ENCODE assay signal across 9 mouse cellular contexts in the genomic region with DNA sequence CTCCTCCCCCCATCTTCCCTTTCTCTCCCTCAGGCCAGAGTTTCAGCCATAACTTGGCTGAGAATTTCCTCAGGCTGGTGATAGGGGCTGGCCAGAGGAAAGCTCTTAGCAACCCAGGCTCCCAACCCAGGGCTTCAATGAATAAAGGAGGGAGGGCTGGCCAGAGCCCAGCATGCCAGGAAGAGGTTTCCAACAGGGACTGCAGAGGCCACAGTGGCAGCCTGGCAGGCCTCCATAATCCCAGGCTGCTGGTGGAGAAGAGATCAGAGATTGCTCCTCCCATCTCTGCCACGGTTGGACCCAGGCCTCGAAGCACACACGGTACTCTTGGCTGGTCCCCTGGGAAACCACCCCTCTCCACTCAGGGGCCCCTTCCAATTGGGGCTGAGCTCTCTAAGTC. TPM values are rescaled to one million over a fixed set of nuclear protein-coding genes. Genes with fewer than 3 reads are reported as not detected.
A peak's percentile ranks its signal among the peaks of the same experiment; 100 is the strongest.
DNase-seq lines count a peak whose midpoint lies in the region; ATAC-seq lines count a peak whose summit lies in the region.
"Had no signal": no experiment of that assay in that cellular context is flagged by ENCODE, and none has a peak within 500 bp of the region (broad histone marks: within the 10 kb centered on the region; RNA-seq: fewer than 3 reads in every experiment).

No protein-coding gene starts in this region.

- no peak overlapping the region for H3K4me2 ChIP-seq in hindbrain, embryonic 15.5 days
- H3K4me2 ChIP-seq in midbrain, embryonic 14.5 days (ENCODE audit: low read length): no peak overlapping the region
- H3K4me2 ChIP-seq: embryonic facial prominence, embryonic 12.5 days had no signal

- peaks cover 35% of the 10 kb centered on the region for H3K27me3 ChIP-seq in embryonic facial prominence, embryonic 10.5 days (replicated peaks; ENCODE audit: low read depth, poor library complexity, severe bottlenecking)
- H3K27me3 ChIP-seq in hindbrain, embryonic 15.5 days: no peaks in the 10 kb centered on the region
- peaks cover 3% of the 10 kb centered on the region; the same call in 1 of the 2 replicates for H3K27me3 ChIP-seq in midbrain, embryonic 14.5 days (ENCODE audit: control insufficient read depth, insufficient read depth, low read length)
- H3K27me3 ChIP-seq: embryonic facial prominence, embryonic 12.5 days had no signal

- peak; percentile 96 for DNase-seq in heart, adult 11 months
- no peak for DNase-seq in heart, postnatal 25 days (ENCODE audit: low spot score)
- DNase-seq in NIH3T3 (ENCODE audit: low read depth): peak; percentile 34
- DNase-seq in embryonic facial prominence, embryonic 10.5 days (ENCODE audit: low spot score): no peak
- peak; percentile 73 for DNase-seq in midbrain, embryonic 14.5 days
- DNase-seq in spleen, postnatal 14 days (ENCODE audit: low spot score in 2 of 2): no peak
- DNase-seq in c-Kit-positive CD71-positive TER-119-positive erythroid progenitor cells, embryonic 14.5 days (ENCODE audit: low spot score): no peak

- WGBS in embryonic facial prominence, embryonic 10.5 days: 35% methylated on average over 3 of the region's 3 CpGs
- WGBS in hindbrain, embryonic 15.5 days: 25% methylated on average over 3 of the region's 3 CpGs
- 3% methylated on average over 3 of the region's 3 CpGs for WGBS in midbrain, embryonic 14.5 days

- no peak overlapping the region for H3K4me3 ChIP-seq in embryonic facial prominence, embryonic 10.5 days
- no peak overlapping the region for H3K4me3 ChIP-seq in hindbrain, embryonic 15.5 days
- no peak overlapping the region for H3K4me3 ChIP-seq in midbrain, embryonic 14.5 days (replicated peaks; ENCODE audit: low read depth, low read length)
- H3K4me3 ChIP-seq: embryonic facial prominence, embryonic 12.5 days had no signal

- ATAC-seq in hindbrain, embryonic 15.5 days (ENCODE audit: low FRiP score, low read depth): peak; percentile 82
- peak; percentile 44; the same call in 1 of the 2 replicates for ATAC-seq in midbrain, embryonic 14.5 days (ENCODE audit: low FRiP score, low TSS enrichment)

- H3K9ac ChIP-seq in hindbrain, embryonic 15.5 days: no peak overlapping the region
- no peak overlapping the region for H3K9ac ChIP-seq in midbrain, embryonic 14.5 days (replicated peaks; ENCODE audit: low read length)
- H3K9ac ChIP-seq: embryonic facial prominence, embryonic 12.5 days had no signal

- H3K4me1 ChIP-seq in embryonic facial prominence, embryonic 10.5 days: peaks cover 79% of the 10 kb centered on the region
- H3K4me1 ChIP-seq in hindbrain, embryonic 15.5 days (replicated peaks): peaks cover 77% of the 10 kb centered on the region
- H3K4me1 ChIP-seq in midbrain, embryonic 14.5 days (ENCODE audit: control insufficient read depth, insufficient read depth, low read length): peaks cover 63% of the 10 kb centered on the region

- intact Hi-C loops in heart, postnatal 25 days (cut with DNase I): no loop called here

- no peaks in the 10 kb centered on the region for H3K36me3 ChIP-seq in embryonic facial prominence, embryonic 10.5 days (replicated peaks)
- H3K36me3 ChIP-seq in hindbrain, embryonic 15.5 days: no peaks in the 10 kb centered on the region
- H3K36me3 ChIP-seq in midbrain, embryonic 14.5 days (ENCODE audit: control insufficient read depth, insufficient read depth, low read length): no peaks in the 10 kb centered on the region
- H3K36me3 ChIP-seq: embryonic facial prominence, embryonic 12.5 days had no signal

- H3K9me3 ChIP-seq in embryonic facial prominence, embryonic 10.5 days: no peaks in the 10 kb centered on the region
- no peaks in the 10 kb centered on the region for H3K9me3 ChIP-seq in hindbrain, embryonic 15.5 days
- H3K9me3 ChIP-seq in midbrain, embryonic 14.5 days (ENCODE audit: control insufficient read depth, low read length): no peaks in the 10 kb centered on the region
- H3K9me3 ChIP-seq: embryonic facial prominence, embryonic 12.5 days had no signal

- H3K27ac ChIP-seq in embryonic facial prominence, embryonic 10.5 days (replicated peaks): peak overlapping the region; percentile 55
- peak overlapping the region; percentile 82 for H3K27ac ChIP-seq in hindbrain, embryonic 15.5 days (replicated peaks)
- H3K27ac ChIP-seq in midbrain, embryonic 14.5 days (replicated peaks; ENCODE audit: low read depth, low read length): peak overlapping the region; percentile 55
- H3K27ac ChIP-seq: embryonic facial prominence, embryonic 12.5 days had no signal

RNA-seq across cellular contexts. Expression of a gene that starts 10.4 kb away (rescaled TPM):
- 10 to 100 TPM in 1 of 2 experiments, 1 to 10 TPM in 1; 9.5 to 15.1 TPM for total RNA-seq in heart, postnatal 25 days (2021)
- 7.6 and 9.5 TPM in 2 replicates for polyA plus RNA-seq in embryonic facial prominence, embryonic 10.5 days (2016; fragmentation: Nextera tagmentation; extraction: Ambion mirVana)
- 39.1 and 48.3 TPM in 2 replicates for polyA plus RNA-seq in hindbrain, embryonic 15.5 days (2015; fragmentation: Nextera tagmentation; extraction: Ambion mirVana)
- polyA plus RNA-seq in midbrain, embryonic 14.5 days (2014; fragmentation: Nextera tagmentation; extraction: Ambion mirVana): 33.2 and 34.5 TPM in 2 replicates

Comparison
In these comparisons a context has a peak if more than half of its experiments do, and no peak if none do; other contexts are left out.
1. DNase-seq: peak in heart, adult 11 months (single experiment), NIH3T3 (single experiment) and midbrain, embryonic 14.5 days (single experiment); none in heart, postnatal 25 days (single experiment), embryonic facial prominence, embryonic 10.5 days (single experiment), spleen, postnatal 14 days (0 of 2) and c-Kit-positive CD71-positive TER-119-positive erythroid progenitor cells, embryonic 14.5 days (single experiment).
2. Peak in every context shown above with its lines, with median percentiles within 50 percentile points of each other: H3K27ac ChIP-seq.